In genomic region chr16:17508546-17509239, GRCm38 (mm10) we compare ENCODE assay signal across 8 mouse cellular contexts. TPM values are rescaled to one million over a fixed set of nuclear protein-coding genes. Genes with fewer than 3 reads are reported as not detected.
DNase-seq lines count a peak whose midpoint lies in the region; ATAC-seq lines count a peak whose summit lies in the region.

Gene Lztr1, plus strand, starts transcription at chr16:17508688.

- peak within 1 kb of the TSS; percentile 90 for H3K9ac ChIP-seq in heart, embryonic 13.5 days
- peak within 1 kb of the TSS; percentile 80 for H3K9ac ChIP-seq in liver, embryonic 12.5 days
- peak within 1 kb of the TSS; percentile 64 for H3K9ac ChIP-seq in stomach, embryonic 15.5 days

- H3K36me3 ChIP-seq in heart, embryonic 13.5 days = peaks cover 30% of the 10 kb centered on the region
- H3K36me3 ChIP-seq in liver, embryonic 12.5 days = peaks cover 19% of the 10 kb centered on the region
- H3K36me3 ChIP-seq in stomach, embryonic 15.5 days = peaks cover 23% of the 10 kb centered on the region

- peak; percentile 90 for DNase-seq in CD4-positive helper T cell, adult 2 months (ENCODE audit: low read depth, low spot score)
- peak; percentile 80 for DNase-seq in brain, embryonic 18.5 days (ENCODE audit: low read depth, low spot score)
- peak; percentile 93 for DNase-seq in kidney, postnatal 10 days
- DNase-seq in natural killer cell, adult 2 months (ENCODE audit: low spot score in 2 of 2) = peak; percentile 74 to 77

- H3K4me1 ChIP-seq in heart, embryonic 13.5 days = peaks cover 17% of the 10 kb centered on the region
- peaks cover 25% of the 10 kb centered on the region for H3K4me1 ChIP-seq in liver, embryonic 12.5 days
- H3K4me1 ChIP-seq in stomach, embryonic 15.5 days = peaks cover 11% of the 10 kb centered on the region

- peaks cover 31% of the 10 kb centered on the region for H3K27me3 ChIP-seq in heart, embryonic 13.5 days (replicated peaks)
- peaks cover 30% of the 10 kb centered on the region for H3K27me3 ChIP-seq in liver, embryonic 12.5 days (replicated peaks)
- no peaks in the 10 kb centered on the region for H3K27me3 ChIP-seq in stomach, embryonic 15.5 days (replicated peaks)

- H3K4me2 ChIP-seq in heart, embryonic 13.5 days = peak within 1 kb of the TSS; percentile 84
- H3K4me2 ChIP-seq in liver, embryonic 12.5 days = peak within 1 kb of the TSS; percentile 73
- peak within 1 kb of the TSS; percentile 70 for H3K4me2 ChIP-seq in stomach, embryonic 15.5 days

- H3K4me3 ChIP-seq in heart, embryonic 13.5 days = peak within 1 kb of the TSS; percentile 76
- H3K4me3 ChIP-seq in liver, embryonic 12.5 days = peak within 1 kb of the TSS; percentile 79
- H3K4me3 ChIP-seq in stomach, embryonic 15.5 days (replicated peaks) = peak within 1 kb of the TSS; percentile 68

- no peaks in the 10 kb centered on the region for H3K9me3 ChIP-seq in heart, embryonic 13.5 days
- no peaks in the 10 kb centered on the region for H3K9me3 ChIP-seq in liver, embryonic 12.5 days (replicated peaks)
- H3K9me3 ChIP-seq in stomach, embryonic 15.5 days = no peaks in the 10 kb centered on the region

- under 1% methylated on average over 50 of the region's 50 CpGs for WGBS in heart, embryonic 13.5 days
- under 1% methylated on average over 50 of the region's 50 CpGs for WGBS in liver, embryonic 12.5 days (ENCODE audit: insufficient replicate concordance)
- WGBS in stomach, embryonic 15.5 days = under 1% methylated on average over 50 of the region's 50 CpGs

- peak within 1 kb of the TSS; percentile 95 for H3K27ac ChIP-seq in heart, embryonic 13.5 days (replicated peaks)
- peak within 1 kb of the TSS; percentile 92 for H3K27ac ChIP-seq in liver, embryonic 12.5 days
- H3K27ac ChIP-seq in stomach, embryonic 15.5 days = peak within 1 kb of the TSS; percentile 96

- ATAC-seq in erythroid progenitor cell, adult 5-6 weeks (replicated peaks; ENCODE audit: low FRiP score, poor library complexity, severe bottlenecking) = peak; percentile 93
- ATAC-seq in heart, embryonic 13.5 days (ENCODE audit: extremely low read depth, insufficient number of reproducible peaks, low FRiP score, low TSS enrichment) = peak; percentile 91
- peak; percentile 98 for ATAC-seq in liver, embryonic 12.5 days
- ATAC-seq in stomach, embryonic 15.5 days (ENCODE audit: insufficient read depth, low FRiP score, low read depth) = peak; percentile 95

RNA-seq across cellular contexts. Expression of gene Lztr1, which starts in this region (rescaled TPM):
- total RNA-seq in erythroid progenitor cell, adult 5-6 weeks (2015; ENCODE audit: low replicate concordance) = 15.5 and 43.6 TPM in 2 replicates
- 33.1 and 54.4 TPM in 2 replicates for total RNA-seq in erythroid progenitor cell, adult 5-6 weeks (2017; ENCODE audit: low replicate concordance)
- 49.9 and 55.7 TPM in 2 replicates for polyA plus RNA-seq in heart, embryonic 13.5 days (2015; fragmentation: Nextera tagmentation; extraction: Ambion mirVana)
- polyA plus RNA-seq in liver, embryonic 12.5 days (2016; fragmentation: Nextera tagmentation; extraction: Ambion mirVana) = 31.4 and 34.8 TPM in 2 replicates
- polyA plus RNA-seq in stomach, embryonic 15.5 days (2015; fragmentation: Nextera tagmentation; extraction: Ambion mirVana) = 70.2 and 76.1 TPM in 2 replicates

Comparison
In these comparisons a context has a peak if more than half of its experiments do, and no peak if none do; other contexts are left out.
1. Peak in every context shown above with its lines: DNase-seq, ATAC-seq, H3K4me3 ChIP-seq and H3K27ac ChIP-seq.